Mouse (Mus musculus): ENCODE results near the gene Myo1d. TPM values are rescaled to one million over a fixed set of nuclear protein-coding genes. Genes with fewer than 3 reads are reported as not detected.
A peak's percentile ranks its signal among the peaks of the same experiment; 100 is the strongest.

The Myo1d gene
- 10 to 100 TPM in 3 of 4 experiments, 1 to 10 TPM in 1; 8.2 to 11.1 (median 10.2) TPM for total RNA-seq (2022)

- DNase-seq (ENCODE audit: low spot score in 2 of 2) = peak; percentile 69 to 85
These were observed at the start of gene Myo1d for GRCm38 (mm10) chr11:80779527-80780344. Gene Myo1d, minus strand, starts transcription at chr11:80780025.

- no peak for DNase-seq (ENCODE audit: low spot score in 2 of 2)
These were observed 42.0 kb upstream of the Myo1d start for GRCm38 (mm10) chr11:80821794-80822193.

GRCm38 (mm10) chr11:80821296-80821695 is 41.5 kb upstream of the Myo1d start:
- DNase-seq (ENCODE audit: low spot score in 2 of 2) = peak in 1 of 2 experiments; percentile 23

- no peak for DNase-seq (ENCODE audit: low spot score in 2 of 2)
These were observed 40.3 kb upstream of the Myo1d start for GRCm38 (mm10) chr11:80820085-80820484.

- DNase-seq (ENCODE audit: low spot score in 2 of 2) = peak; percentile 38 to 56
These were observed 38.4 kb upstream of the Myo1d start for GRCm38 (mm10) chr11:80818060-80818697.

- DNase-seq (ENCODE audit: low spot score in 2 of 2) = no peak
These were observed 35.5 kb upstream of the Myo1d start for GRCm38 (mm10) chr11:80815354-80815753.

GRCm38 (mm10) chr11:80811156-80811555 is 31.3 kb upstream of the Myo1d start:
- DNase-seq (ENCODE audit: low spot score in 2 of 2) = no peak

- peak; percentile 42 to 69 for DNase-seq (ENCODE audit: low spot score in 2 of 2)
These were observed 30.4 kb upstream of the Myo1d start, which contains the start of gene Tmem98 for GRCm38 (mm10) chr11:80809993-80810821. Gene Tmem98, plus strand, starts transcription at chr11:80810175.

GRCm38 (mm10) chr11:80809666-80809992 is 29.8 kb upstream of the Myo1d start:
- no peak for DNase-seq (ENCODE audit: low spot score in 2 of 2)

- DNase-seq (ENCODE audit: low spot score in 2 of 2) = no peak
These were observed 28.8 kb upstream of the Myo1d start for GRCm38 (mm10) chr11:80808551-80809070.

GRCm38 (mm10) chr11:80802706-80803105 is 22.9 kb upstream of the Myo1d start:
- no peak for DNase-seq (ENCODE audit: low spot score in 2 of 2)

GRCm38 (mm10) chr11:80799979-80800378 is 20.2 kb upstream of the Myo1d start:
- DNase-seq (ENCODE audit: low spot score in 2 of 2) = no peak

GRCm38 (mm10) chr11:80795431-80795830 is 15.6 kb upstream of the Myo1d start:
- no peak for DNase-seq (ENCODE audit: low spot score in 2 of 2)

GRCm38 (mm10) chr11:80794290-80794689 is 14.5 kb upstream of the Myo1d start:
- DNase-seq (ENCODE audit: low spot score in 2 of 2) = no peak

- no peak for DNase-seq (ENCODE audit: low spot score in 2 of 2)
These were observed 13.6 kb upstream of the Myo1d start for GRCm38 (mm10) chr11:80793386-80793785.

GRCm38 (mm10) chr11:80791677-80792432 is 12.0 kb upstream of the Myo1d start:
- no peak for DNase-seq (ENCODE audit: low spot score in 2 of 2)

GRCm38 (mm10) chr11:80790413-80790812 is 10.6 kb upstream of the Myo1d start:
- no peak for DNase-seq (ENCODE audit: low spot score in 2 of 2)

- DNase-seq (ENCODE audit: low spot score in 2 of 2) = no peak
These were observed 9.9 kb upstream of the Myo1d start for GRCm38 (mm10) chr11:80789647-80790240.

- no peak for DNase-seq (ENCODE audit: low spot score in 2 of 2)
These were observed 5.8 kb upstream of the Myo1d start for GRCm38 (mm10) chr11:80785672-80786071.

GRCm38 (mm10) chr11:80784294-80784743 is 4.5 kb upstream of the Myo1d start:
- DNase-seq (ENCODE audit: low spot score in 2 of 2) = no peak
